Mouse (Mus musculus) common myeloid progenitor, adult 5-6 weeks (primary cell): ENCODE data around the gene Atp6v1f. TPM values are rescaled to one million over a fixed set of nuclear protein-coding genes. Genes with fewer than 3 reads are reported as not detected.
A peak's percentile ranks its signal among the peaks of the same experiment; 100 is the strongest.

Experiments used
- ATAC-seq: replicated peaks from 2 replicates; pipeline ENCODE4 v1.8.0; 2016; ENCODE audit warnings: low read depth, mild to moderate bottlenecking, moderate TSS enrichment, inconsistent platforms; ENCODE audit not compliant: poor library complexity, severe bottlenecking
- total RNA-seq: library from RNA; stranded (forward); fragments of 200-1000, 187-1606 nt; gene quantifications from 2 replicates; pipeline ENCODE4 v1.2.3, GENCODE M21; 2017

Gene Atp6v1f
- total RNA-seq, 1 experiment from 2014 or later = 89.8 TPM

DNA sequence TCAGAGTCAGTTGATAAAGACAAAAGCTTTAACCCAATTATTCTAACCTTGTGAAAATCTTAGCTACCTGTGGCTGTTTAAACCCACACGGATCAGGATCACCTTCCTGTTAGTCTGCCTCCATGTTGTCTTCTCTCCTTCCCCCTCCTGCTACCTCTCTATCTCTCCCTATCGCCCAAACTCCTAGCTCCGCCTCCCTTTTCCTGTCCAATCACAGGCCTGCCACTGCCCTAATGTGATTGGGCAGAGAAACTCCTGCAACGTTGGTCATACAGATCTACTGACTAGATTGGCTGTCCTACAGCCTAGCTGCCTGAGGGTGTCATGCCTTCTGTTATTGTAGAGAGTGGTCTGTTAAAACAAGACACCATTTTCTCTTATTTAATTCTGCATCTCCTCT is 17.7 kb upstream of the Atp6v1f start:
- ATAC-seq = no peak

DNA sequence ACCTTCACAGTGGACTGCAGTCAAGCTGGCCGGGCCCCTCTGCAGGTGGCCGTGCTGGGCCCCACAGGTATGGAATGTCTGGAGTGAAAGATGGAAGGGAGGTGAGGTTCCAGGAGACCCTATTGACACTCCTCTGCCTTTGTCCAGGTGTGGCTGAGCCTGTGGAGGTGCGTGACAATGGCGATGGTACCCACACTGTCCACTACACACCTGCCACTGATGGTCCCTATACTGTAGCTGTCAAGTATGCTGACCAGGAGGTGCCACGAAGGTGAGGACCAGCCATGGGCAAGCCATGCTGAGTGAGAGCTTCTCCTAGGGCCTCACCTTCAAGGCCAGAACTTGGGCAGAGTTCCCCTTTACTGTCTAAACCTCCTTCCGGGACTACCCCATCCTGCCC is 16.9 kb upstream of the Atp6v1f start:
- no peak for ATAC-seq

DNA sequence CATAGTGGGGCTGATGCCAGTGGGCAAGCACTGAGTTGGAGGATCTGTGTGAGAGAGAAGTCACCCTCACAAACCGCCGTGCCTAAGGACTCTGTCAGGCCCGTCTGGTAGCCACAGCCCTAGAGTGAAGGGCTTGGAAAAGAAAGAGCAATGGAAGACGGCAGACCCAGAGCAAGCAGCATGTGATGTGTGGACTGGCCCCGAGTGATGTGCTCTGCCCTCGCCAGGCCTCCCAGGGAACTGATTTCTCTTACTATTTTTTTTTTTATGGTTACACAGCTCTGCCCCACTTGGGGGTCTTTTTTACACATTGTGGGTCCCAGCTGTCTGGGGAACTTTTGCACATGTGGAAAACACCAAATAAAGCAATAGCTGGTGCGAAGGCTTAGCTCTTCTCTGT is 6.0 kb upstream of the Atp6v1f start:
- no peak for ATAC-seq

DNA sequence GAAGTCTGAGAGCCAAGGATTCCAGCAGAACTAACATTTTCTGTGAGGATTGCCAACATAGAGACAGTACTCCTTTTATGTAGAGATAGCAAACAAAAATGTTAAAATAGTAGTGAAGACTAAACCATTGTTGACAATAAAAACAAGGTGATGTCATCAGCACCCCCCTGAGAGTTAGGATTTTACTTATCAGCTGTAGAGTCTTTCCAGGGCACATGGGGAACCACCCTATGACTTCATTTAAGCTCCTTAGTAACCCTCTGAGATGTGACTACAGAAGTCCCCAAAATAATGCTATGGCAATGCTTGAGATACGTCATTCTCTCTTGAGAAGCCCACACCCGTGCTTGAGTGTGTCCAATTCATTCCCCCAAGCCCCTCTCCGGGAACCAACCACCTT is 4.1 kb upstream of the Atp6v1f start:
- no peak for ATAC-seq

DNA sequence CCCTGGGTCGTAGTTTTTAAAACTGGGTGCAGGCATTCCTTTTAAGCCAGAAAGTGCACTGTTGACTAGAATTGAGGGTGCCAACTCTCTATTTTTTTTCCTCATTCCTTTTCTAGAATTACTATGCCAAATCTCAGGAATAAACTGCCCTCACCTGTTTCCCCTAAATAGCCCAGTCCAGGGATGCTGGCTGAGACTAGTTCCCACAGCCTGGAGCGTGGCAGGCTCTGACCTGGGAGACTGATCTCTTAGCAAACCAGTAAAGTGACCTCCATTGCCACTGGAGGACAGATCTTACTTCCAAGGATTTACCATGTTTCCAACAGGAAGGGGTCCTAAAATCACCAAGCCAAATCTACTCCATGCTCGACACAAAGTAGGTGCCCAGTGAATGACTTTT is 1.3 kb downstream of the Atp6v1f start:
- ATAC-seq = no peak

DNA sequence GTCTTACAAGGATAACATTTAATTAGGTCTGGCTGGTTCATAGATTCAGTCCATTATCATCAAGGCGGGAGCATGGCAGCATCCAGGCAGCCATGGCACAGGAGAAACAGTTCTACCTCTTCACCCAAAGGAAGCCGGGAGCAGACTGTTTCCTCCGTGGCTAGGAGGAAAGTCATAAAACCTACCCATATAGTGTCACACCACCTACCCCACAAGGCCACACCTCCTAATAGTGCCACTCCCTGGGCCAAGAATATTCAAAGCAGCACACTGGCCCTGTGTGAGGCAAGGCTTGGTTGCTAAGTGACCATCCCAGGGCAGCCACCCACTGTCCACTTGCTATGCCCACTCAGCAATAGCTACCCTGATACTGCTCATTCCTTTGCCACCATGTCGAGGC is 3.6 kb downstream of the Atp6v1f start, which contains the start of gene Atp6v1fnb:
TSS of gene Atp6v1fnb (plus strand) at position 301 of the 400 bp plus-strand sequence.
- no peak for ATAC-seq

DNA sequence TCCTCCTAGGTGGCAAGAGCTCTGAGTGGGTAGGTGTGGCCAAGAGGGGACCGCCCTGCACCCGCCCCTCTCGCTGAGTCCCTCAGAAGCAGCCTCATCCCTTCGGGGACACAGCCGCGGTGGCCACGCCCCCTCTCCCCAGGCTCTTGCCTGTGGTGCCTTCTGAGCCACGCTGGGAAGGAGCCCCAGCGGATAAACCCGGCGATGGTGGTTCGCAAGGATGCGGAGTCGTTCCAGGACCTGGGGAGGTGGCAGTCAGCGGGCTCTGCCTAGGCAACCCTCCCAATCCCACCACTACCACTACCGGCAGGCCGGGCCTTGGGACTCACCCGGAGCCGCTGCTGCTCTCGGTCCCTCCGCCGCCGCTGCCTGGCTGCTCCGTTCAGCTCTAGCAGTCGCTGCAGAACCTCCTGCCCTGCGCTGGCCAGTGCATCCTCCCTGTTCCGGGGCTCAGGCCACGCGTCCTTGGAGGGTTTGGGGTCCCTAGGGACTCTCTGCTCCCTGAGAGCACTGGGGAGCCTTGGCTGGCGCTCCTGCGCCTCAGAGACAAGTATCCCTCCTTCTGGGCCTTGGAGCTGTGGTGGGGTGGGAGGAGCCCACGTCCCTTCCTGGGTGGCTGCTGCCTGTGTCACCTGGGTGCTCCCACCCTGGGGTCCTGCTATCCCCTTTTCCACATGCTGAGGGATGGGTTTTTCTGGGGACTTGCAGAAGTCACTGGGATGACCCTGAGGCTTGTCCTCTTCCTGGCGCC is 6.6 kb downstream of the Atp6v1f start:
- ATAC-seq = peak; percentile 99

DNA sequence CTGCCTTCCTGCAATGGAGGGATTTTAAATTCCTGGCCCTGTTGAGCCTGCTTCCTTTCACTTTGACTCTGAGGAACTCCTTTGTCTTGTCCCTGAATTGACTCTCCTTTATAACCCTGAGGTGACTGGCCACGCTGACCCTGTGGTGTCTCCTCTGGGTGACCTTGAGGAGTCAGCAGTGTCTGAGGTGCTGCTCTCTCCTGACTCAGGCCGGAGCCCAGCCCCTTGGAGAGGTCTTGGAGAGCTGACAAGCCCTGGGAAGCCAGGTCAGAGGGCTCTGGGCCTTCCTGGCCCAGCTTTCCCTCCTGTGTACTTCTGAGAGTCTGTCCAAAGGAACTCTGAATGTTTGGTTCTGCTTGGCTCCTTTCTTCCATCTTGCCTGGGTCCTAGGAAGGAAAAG is 7.2 kb downstream of the Atp6v1f start:
- ATAC-seq = no peak

DNA sequence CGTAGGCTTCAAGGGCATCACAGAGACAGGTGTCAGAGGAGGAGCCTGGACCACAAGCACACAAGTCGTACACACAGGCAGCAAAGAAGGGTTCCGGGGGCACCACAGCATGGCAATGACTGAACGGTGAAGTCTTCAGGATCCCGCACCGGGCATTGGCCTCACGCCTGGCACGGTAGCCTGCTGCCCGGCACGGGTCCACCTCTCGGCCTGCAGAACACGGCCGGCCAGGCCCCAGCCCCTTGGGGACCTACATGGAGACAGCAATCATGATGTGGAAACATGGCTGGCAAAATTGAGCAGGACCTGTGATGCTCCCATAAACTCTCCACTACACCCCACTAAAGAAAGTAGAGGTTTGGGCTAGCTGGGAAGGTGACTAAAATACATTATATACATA is 15.2 kb downstream of the Atp6v1f start:
- ATAC-seq = no peak

DNA sequence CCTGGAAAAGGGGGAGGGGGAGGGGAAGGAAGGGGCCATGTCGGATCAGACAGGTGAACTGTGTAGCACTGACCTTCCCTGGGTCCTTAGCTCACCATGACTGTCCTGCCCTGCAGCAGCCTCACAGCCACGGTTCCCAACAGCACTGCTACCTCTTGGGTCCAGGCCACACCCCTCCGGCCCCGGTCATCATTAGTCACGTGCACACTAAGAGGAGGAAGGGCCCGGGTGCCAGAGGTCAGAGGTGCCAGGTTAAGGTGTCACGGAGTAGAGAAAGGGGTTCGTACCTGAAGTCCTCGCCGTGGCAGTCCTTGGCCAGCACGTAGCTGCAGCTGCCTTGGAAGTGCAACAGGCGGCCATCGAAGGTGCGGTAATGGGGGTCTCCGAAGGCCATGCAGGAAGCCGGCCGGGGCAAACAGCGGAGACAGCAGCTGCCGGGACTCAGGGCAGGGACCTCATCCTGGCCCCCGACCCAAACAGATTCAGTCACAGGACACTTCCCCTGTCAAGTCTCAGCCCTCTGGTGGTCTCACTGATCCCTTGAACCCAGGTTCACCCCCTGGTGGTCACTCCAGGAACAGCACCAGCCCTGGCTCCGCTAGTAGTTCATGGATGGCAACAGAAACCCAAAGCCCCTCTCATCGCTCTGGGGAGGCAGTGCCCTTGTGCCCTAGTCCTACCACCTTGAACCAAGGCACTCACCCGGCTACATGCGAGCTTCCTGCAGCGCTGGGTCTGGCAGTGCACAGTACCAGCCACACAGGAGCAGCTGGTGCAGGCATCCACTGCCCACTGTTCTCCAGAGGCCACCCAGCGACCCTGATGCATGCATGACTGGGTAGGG is 17.4 kb downstream of the Atp6v1f start:
- peak; percentile 83 for ATAC-seq

DNA sequence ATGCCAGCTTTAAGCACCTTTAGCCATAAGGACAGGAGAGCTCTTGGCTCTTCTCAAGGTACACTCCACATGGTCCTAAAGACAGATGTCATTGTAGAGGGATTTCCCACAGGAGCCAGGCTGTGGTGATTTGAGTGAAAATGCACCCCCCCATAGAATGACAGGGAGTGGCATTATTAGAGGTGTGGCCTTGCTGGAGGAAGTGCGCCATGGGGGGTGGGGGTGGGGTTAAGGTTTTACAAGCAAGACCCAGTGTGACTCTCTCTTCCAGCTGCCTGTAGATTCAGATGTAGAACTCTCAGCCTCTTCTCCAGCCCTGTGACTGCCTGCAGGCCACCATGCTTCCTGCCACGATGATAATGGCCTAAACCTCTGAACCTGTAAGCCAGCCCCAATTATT is 18.4 kb downstream of the Atp6v1f start:
- ATAC-seq = no peak

DNA sequence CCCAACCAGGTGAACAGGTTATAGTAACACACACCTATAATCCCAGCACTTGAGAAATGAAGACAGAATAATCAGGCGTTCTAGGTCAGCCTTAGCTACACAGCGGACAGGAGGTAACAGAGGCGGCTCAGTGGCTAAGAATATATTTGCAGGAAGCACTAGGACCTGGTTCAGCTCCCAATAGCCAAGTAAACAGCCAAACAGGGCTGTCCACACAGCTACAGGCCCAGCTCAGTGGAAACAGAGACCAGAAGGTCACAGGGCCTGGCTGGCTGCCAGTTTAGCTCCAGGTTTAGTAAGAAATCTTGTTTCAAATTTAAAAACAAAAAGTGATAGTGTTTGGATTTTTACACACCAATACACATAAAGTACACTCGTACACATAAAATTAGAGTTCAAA is 26.6 kb downstream of the Atp6v1f start:
- no peak for ATAC-seq

DNA sequence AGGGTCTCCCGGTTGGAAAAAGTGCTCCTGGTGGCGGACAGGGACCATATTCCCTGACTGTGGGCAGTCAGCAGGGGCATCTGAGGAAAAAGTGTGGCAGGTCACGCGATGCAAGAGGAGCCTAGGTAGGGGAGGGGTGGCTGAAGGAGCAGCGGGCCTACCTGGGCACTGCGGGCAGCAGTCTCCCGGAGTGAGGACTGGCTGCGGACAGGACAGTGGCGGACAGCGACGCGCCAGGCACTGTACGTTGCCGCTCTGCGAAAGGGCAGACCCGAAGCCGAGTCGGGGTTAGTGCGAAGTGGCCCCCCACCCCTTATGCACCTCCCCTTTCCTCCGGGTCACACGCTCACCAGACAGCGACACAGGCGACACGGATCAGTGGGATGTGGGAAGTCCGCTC is 28.8 kb downstream of the Atp6v1f start:
- ATAC-seq = no peak

DNA sequence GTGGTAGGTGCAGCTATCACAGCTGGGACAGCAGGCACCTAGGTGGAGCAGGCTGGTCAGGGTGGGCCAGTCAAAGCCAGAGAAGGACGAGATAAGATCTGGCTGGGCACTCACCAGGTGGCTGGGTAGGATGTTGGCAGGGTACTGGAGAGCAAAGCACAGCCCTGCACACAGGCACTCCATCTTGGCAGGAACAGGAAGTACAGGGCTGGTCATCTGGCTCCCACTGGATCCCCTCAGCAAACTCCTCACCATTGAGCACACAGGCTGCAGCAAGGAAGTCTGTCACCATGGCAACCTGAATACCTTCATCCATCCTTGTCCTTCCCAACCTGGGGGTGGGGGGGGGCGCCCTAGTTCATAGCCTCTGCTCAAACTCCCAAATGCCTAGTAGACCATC is 30.3 kb downstream of the Atp6v1f start:
- ATAC-seq = no peak

DNA sequence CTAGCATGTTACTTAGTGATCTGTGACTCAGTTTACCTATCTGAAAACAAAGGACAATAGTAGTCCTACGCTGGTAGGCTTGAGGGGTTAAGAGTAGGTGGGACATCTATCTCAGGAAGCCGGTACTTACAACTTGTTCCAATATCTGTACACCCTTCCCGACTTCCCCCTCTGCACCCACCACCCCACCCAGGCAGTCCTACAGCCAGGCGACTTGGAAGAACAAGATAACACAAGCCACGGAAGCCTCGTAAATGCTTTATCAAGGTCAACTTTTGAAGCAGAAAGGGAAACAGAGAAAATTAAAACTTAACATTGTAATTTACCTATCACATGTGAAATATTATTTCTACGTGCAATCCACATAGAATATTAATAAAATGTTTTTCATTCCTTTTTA is 32.7 kb downstream of the Atp6v1f start:
- ATAC-seq = no peak

DNA sequence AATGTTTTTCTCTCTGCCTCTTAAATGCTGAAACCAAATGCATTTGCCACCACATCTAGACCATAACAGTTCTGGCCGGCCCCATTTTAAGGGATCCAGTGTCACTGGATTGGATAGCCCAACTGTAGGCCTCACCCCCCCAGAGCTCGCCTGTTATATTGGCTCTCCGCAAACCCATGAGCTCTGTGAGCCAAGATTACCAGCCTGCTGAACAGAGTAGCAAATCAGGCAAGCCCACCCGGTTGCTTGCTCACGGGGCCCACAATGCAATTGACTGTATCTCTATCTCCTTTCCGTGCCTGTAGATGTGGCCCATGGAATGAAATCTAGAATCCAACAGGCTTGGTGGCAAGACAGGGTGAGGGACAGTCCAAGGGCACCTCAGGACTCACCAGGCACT is 33.3 kb downstream of the Atp6v1f start:
- no peak for ATAC-seq

DNA sequence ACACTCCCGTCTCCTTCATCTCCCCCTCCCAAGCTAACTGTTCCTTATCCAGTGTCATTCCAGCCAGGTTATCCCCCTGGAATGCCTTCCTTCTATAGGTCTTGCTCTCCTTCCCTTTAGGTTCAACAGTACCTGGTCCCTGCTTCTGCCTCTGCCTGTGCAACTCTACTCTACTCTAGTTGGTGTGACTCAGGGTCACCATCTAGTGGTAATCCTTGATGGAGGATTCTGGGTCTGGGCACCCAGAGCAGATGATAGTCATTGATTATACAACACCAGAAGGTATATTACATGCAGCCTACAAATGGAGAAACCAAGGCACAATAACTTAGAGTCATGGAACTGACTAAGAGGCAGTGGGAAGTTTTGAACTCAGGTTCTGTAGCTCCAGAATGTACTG is 34.1 kb downstream of the Atp6v1f start:
- 0 out of 2 replicates have a peak, but pooled peaks have one; percentile 26 for ATAC-seq

DNA sequence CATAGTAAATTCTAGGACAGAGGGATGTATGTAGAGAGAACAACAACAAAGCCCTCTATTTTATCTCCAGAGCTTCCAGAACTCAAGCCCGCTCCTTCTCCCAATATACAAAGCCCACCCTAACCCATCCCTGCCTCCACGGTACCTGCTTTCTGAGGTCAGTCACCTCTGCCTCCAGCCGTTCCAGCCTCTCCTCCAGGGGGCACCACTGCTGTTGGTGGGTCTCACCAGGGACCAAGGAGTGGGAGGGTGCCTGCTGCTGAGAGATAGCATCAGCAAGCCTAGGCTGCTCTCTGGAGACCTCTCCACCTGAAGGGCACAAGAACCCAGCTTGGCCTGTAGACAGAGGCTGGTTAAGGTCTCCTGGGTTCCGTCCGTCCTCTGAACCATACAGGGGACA is 38.0 kb downstream of the Atp6v1f start:
- ATAC-seq = no peak

DNA sequence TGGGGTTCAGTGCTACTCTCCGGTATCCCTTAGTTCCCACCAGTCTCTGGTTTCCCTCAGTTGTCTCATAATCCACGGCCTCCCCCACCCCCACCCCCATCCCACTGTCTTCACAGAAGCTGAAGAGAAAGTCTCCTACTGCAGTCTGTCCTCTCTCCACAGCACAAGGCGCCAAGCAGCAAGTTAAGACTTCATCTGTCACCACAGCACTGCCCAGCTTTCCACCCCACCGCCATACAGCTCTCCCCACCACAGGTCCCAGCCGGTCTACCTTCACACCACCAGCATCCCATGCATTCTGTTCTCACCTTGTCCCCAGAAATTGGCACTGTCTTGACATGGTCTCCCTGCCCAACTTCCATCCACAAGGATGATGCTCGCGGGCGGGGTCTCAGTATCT is 39.3 kb downstream of the Atp6v1f start:
- ATAC-seq = no peak

DNA sequence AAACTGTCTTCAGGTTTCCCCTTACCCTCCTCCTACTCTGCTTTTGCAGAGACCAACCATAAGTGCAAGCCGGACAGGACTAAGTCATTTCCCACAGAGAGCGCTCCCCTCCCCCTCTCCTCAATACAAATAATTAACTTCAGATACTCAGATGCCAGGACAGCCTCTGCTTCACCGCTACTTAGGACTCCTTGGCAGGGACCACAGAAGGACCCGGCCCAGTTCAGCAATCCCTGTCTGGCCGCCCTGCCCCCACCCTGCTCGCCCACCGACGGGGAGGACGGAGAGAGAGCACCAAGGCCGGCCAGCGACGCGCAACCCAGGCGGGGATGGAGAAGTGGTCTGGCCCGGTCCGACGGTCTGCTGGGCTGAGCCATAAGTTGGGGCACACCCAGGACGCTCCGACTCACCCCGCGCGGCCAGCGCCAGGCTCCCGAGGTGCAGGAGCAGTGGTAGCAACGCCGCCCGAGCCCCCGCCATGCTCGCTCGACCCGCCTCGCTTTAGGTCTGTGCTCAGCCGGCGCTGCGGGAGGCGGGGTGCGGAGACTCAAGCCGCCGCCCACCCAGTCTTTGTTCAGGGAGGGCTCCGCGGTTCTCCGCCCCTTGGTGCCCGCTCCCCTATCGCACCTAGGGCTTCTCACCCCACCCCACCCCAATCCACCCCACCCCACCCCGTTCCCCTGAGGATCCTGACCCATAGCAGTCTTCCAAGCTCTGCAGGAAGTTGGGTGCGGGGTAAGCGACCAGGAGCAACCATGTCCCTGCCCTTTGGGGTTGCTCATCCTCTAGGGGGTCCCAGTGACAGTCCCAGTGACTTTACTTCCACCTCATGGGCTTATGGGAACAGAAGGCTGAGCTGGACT is 40.2 kb downstream of the Atp6v1f start, which contains the start of gene Kcp:
TSS of gene Kcp (minus strand) at position 506 of the 863 bp plus-strand sequence.
- peak; percentile 53 for ATAC-seq
